Comparison of ENCODE assay signal across 23 mouse cellular contexts in the genomic region with DNA sequence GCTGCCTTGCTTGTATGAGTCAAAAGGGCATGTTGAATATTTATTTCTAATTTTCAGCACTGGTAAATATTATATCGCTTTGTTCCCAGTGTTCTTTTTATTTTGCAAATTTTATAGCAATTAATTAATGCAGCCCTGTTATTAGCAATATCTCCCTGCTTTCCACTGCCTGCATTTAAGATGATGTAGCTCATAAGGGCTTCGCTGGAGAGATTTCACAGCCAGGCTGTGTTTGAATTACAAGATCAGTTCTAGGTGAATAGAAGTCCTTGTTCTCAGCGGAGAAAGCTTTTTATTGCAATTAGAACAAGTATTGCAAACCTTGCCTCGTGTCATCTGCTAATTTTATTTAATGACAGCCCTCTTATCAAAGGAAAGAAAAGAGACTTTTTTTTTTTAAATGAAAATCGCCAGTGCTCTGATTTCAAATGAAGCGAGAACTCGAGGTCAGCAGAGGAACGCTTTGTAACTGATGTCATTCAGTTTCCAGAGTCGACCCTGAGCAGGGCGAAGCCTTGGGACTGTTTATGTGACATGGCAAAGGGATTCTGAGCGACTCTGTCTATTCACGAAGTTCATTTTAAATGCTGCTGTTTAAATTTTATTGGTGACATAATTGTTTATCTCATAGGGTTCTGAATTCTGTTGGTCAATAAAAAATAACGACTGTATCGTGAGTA.
DNase-seq lines count a peak whose midpoint lies in the region; ATAC-seq lines count a peak whose summit lies in the region.
"Had no signal": no experiment of that assay in that cellular context is flagged by ENCODE, and none has a peak within 500 bp of the region (broad histone marks: within the 10 kb centered on the region; RNA-seq: fewer than 3 reads in every experiment).

No protein-coding gene starts in this region.

- no peak overlapping the region for H3K27ac ChIP-seq in midbrain, embryonic 14.5 days (replicated peaks; ENCODE audit: low read depth, low read length)
- no peak overlapping the region for H3K27ac ChIP-seq in midbrain, embryonic 11.5 days (ENCODE audit: low read depth, low read length)
- H3K27ac ChIP-seq: forebrain, embryonic 12.5 days; layer of hippocampus, adult 2 months had no signal

- no peak for ATAC-seq in midbrain, embryonic 14.5 days (ENCODE audit: low FRiP score, low TSS enrichment)
- ATAC-seq in midbrain, embryonic 11.5 days (ENCODE audit: low FRiP score) = no peak
- ATAC-seq: CD4-positive, CD25-positive, alpha-beta regulatory T cell, adult 4 months; inflammation-experienced regulatory T-cells, adult 6 months; liver, postnatal 0 days; Patski had no signal

- 59% methylated on average over 14 of the region's 14 CpGs for WGBS in midbrain, embryonic 14.5 days
- 76% methylated on average over 14 of the region's 14 CpGs for WGBS in midbrain, embryonic 11.5 days

- no peaks in the 10 kb centered on the region for H3K36me3 ChIP-seq in midbrain, embryonic 14.5 days (ENCODE audit: control insufficient read depth, insufficient read depth, low read length)
- no peaks in the 10 kb centered on the region for H3K36me3 ChIP-seq in midbrain, embryonic 11.5 days (ENCODE audit: control insufficient read depth, insufficient read depth, low read length)
- H3K36me3 ChIP-seq: forebrain, embryonic 12.5 days; heart, embryonic 12.5 days had no signal

- H3K27me3 ChIP-seq in midbrain, embryonic 14.5 days (ENCODE audit: control insufficient read depth, insufficient read depth, low read length) = no peaks in the 10 kb centered on the region
- H3K27me3 ChIP-seq in midbrain, embryonic 11.5 days (ENCODE audit: control insufficient read depth, insufficient read depth, low read length) = no peaks in the 10 kb centered on the region
- H3K27me3 ChIP-seq: heart, embryonic 12.5 days had no signal

- no peak overlapping the region for H3K4me3 ChIP-seq in midbrain, embryonic 14.5 days (replicated peaks; ENCODE audit: low read depth, low read length)
- no peak overlapping the region for H3K4me3 ChIP-seq in midbrain, embryonic 11.5 days (ENCODE audit: low read depth, low read length)
- H3K4me3 ChIP-seq: forebrain, embryonic 12.5 days; heart, embryonic 12.5 days; layer of hippocampus, adult 2 months; myocyte had no signal

- no peak overlapping the region for H3K9ac ChIP-seq in midbrain, embryonic 14.5 days (replicated peaks; ENCODE audit: low read length)
- H3K9ac ChIP-seq in midbrain, embryonic 11.5 days (ENCODE audit: low read length) = no peak overlapping the region
- H3K9ac ChIP-seq: forebrain, embryonic 12.5 days; heart, embryonic 12.5 days; liver, postnatal 0 days had no signal

- DNase-seq in adrenal gland, adult 2 months = peak; percentile 19
- no peak for DNase-seq in adrenal gland, postnatal 4 days (ENCODE audit: low spot score in 2 of 2)
- DNase-seq in midbrain, embryonic 14.5 days = peak; percentile 54
- DNase-seq in midbrain, embryonic 11.5 days (ENCODE audit: low spot score, missing footprints) = no peak
- peak; percentile 4 for DNase-seq in brain, adult 2 months (ENCODE audit: low read depth, low spot score)
- DNase-seq in retina, embryonic 14.5 days (ENCODE audit: low spot score) = peak; percentile 25
- no peak for DNase-seq in spleen, postnatal 14 days (ENCODE audit: low spot score in 2 of 2)
- no peak for DNase-seq in heart, adult 11 months
- DNase-seq: cerebellum, adult 18-20 months; cerebellum, postnatal 36 days; heart, postnatal 14 days; kidney, adult 2 months; kidney, postnatal 14 days; liver, postnatal 0 days; lung, postnatal 10 days; thymus, postnatal 36 days had no signal

- no peaks in the 10 kb centered on the region for H3K9me3 ChIP-seq in midbrain, embryonic 14.5 days (ENCODE audit: control insufficient read depth, low read length)
- no peaks in the 10 kb centered on the region for H3K9me3 ChIP-seq in midbrain, embryonic 11.5 days (ENCODE audit: control insufficient read depth, low read length)
- H3K9me3 ChIP-seq: forebrain, embryonic 12.5 days; heart, embryonic 12.5 days had no signal

- H3K4me1 ChIP-seq in midbrain, embryonic 14.5 days (ENCODE audit: control insufficient read depth, insufficient read depth, low read length) = peaks cover 11% of the 10 kb centered on the region; the same call in 1 of the 2 replicates
- no peaks in the 10 kb centered on the region for H3K4me1 ChIP-seq in midbrain, embryonic 11.5 days (ENCODE audit: control insufficient read depth, insufficient read depth, low read length)
- H3K4me1 ChIP-seq: heart, embryonic 12.5 days had no signal

- no peak overlapping the region for H3K4me2 ChIP-seq in midbrain, embryonic 14.5 days (ENCODE audit: low read length)
- no peak overlapping the region for H3K4me2 ChIP-seq in midbrain, embryonic 11.5 days
- H3K4me2 ChIP-seq: forebrain, embryonic 12.5 days; heart, embryonic 12.5 days had no signal

Comparison
In these comparisons a context has a peak if more than half of its experiments do, and no peak if none do; other contexts are left out.
1. DNase-seq: peak in adrenal gland, adult 2 months (single experiment), midbrain, embryonic 14.5 days (single experiment), brain, adult 2 months (single experiment) and retina, embryonic 14.5 days (single experiment); none in adrenal gland, postnatal 4 days (0 of 2), midbrain, embryonic 11.5 days (single experiment), spleen, postnatal 14 days (0 of 2) and heart, adult 11 months (single experiment).